Mouse (Mus musculus) macrophage (primary cell): Measurements from ENCODE around the gene Sap30. TPM values are rescaled to one million over a fixed set of nuclear protein-coding genes. Genes with fewer than 3 reads are reported as not detected.
"Not testable (repeated sequence)": the region's sequence is repeated elsewhere in the genome, so short reads cannot be mapped to it uniquely, and the experiment has no call there.

Experiments used
- H3K27ac ChIP-seq: fragments of 350-480 bp; formaldehyde crosslinking; 2 replicates; pipeline ENCODE4 v1.9.0; 2021
- H3K36me3 ChIP-seq: fragments of 350-480 bp; formaldehyde crosslinking; 2 replicates; pipeline ENCODE4 v1.9.0; 2021; ENCODE audit errors: inconsistent target
- H3K4me3 ChIP-seq: fragments of 350-480 bp; formaldehyde crosslinking; 2 replicates; pipeline ENCODE4 v1.9.0; 2021; ENCODE audit errors: inconsistent target
- H3K79me2 ChIP-seq: fragments of 350-480 bp; formaldehyde crosslinking; 2 replicates; pipeline ENCODE4 v1.9.0; 2021; ENCODE audit errors: inconsistent target
- WGBS: methylation state at CpG from one replicate; pipeline ENCODE4 v1.1.7; 2026; ENCODE audit warnings: inconsistent platforms; ENCODE audit not compliant: missing documents; 5-methylcytosine and 5-hydroxymethylcytosine counted together
- polyA plus RNA-seq: library from polyadenylated mRNA; stranded (reverse); fragments of 250-400 nt; gene quantifications from 3 replicates; pipeline ENCODE4 v1.2.4, GENCODE M21; 2018; ENCODE audit warnings: inconsistent platforms

Sap30 gene
- polyA plus RNA-seq, 1 experiment from 2014 or later, result 25.6 TPM

DNA sequence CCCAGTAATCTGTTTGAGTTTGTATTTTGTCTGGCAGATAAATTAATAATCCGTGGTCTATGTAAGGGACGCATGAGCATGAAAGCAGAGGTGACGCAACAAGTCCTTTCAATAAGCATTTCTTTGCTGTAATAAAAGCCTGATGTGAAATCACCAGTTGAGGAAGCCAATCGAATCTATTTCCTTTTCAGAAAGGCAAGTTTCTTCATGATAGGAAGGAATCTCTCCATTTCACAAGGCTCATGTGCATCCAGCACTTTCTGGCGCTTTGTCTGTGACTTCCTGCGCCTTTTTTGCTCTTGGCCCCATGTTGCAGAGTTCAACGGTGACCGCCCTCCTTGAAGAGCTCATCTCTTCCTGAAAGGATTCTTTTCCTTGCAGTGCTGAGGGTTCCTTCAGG is 8.0 kb downstream of the Sap30 start:
- Histone ChIP-seq H3K27ac (no peak overlapping the region), H3K79me2 (peaks cover 16% of the 10 kb centered on the region), H3K4me3 (no peak overlapping the region), H3K36me3 (peaks cover 11% of the 10 kb centered on the region; the same call in 1 of the 2 replicates)
- WGBS, result 63% methylated on average over 8 of the region's 8 CpGs

GRCm38 (mm10) chr8:57478406-57478805 is 9.3 kb downstream of the Sap30 start:
- WGBS, result 17% methylated on average over 3 of the region's 3 CpGs
- peaks cover 5% of the 10 kb centered on the region; the same call in 1 of the 2 replicates for H3K36me3 ChIP-seq
- no peak overlapping the region for H3K4me3 ChIP-seq
- peaks cover 3% of the 10 kb centered on the region for H3K79me2 ChIP-seq
- H3K27ac ChIP-seq, result no peak overlapping the region

DNA sequence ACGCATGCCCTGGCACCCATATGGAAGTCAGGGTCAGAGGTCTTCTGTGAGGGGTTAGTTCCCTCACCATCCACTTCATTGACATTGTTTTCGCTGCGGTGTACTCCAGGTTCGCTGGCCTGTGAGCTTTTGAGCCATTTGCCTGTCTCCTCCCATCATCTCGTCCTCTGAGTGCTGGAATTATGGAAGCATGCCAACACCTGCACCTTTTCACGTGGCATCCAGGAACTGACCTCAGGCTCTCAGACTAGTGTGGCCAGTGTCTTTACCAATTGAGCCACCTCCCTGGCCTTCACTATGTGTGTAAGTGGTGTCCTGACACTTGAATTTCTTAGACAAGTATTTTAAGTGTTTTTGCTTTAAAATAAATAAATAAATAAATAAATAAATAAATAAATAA is 13.9 kb downstream of the Sap30 start:
- Histone ChIP-seq H3K27ac (no peak overlapping the region), H3K79me2 (no peaks in the 10 kb centered on the region), H3K36me3 (no peaks in the 10 kb centered on the region), H3K4me3 (no peak overlapping the region)
- WGBS, result 91% methylated on average over 6 of the region's 6 CpGs

DNA sequence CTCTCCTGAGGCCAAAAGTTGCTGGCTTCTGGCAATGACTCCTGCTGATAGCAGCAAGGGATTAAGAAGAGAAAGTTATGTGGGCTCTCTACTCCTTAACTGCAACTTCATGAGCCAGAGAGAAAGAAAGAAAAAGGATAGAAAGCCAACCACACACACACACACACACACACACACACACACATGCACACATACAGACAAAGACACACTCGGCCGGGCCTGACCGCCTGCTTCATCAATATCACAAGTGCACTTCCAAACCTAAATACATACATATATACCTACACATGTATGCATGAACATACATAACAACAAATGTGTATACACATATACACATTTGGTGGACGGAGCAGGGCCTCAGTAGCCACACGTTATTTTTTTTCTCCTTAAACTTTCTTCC is 16.8 kb downstream of the Sap30 start:
- Histone ChIP-seq H3K27ac (no peak overlapping the region), H3K4me3 (no peak overlapping the region), H3K36me3 (no peaks in the 10 kb centered on the region), H3K79me2 (no peaks in the 10 kb centered on the region)
- WGBS, result 98% methylated on average over 5 of the region's 5 CpGs

- Histone ChIP-seq H3K27ac (no peak overlapping the region), H3K4me3 (no peak overlapping the region), H3K36me3 (no peaks in the 10 kb centered on the region), H3K79me2 (no peaks in the 10 kb centered on the region)
- 22% methylated on average over 5 of the region's 5 CpGs for WGBS
Measured at GRCm38 (mm10) chr8:57468624-57469023, 19.0 kb downstream of the Sap30 start.

GRCm38 (mm10) chr8:57463757-57464156 is 23.9 kb downstream of the Sap30 start:
- Histone ChIP-seq H3K4me3 (no peak overlapping the region), H3K79me2 (no peaks in the 10 kb centered on the region), H3K36me3 (no peaks in the 10 kb centered on the region), H3K27ac (no peak overlapping the region)
- WGBS, result 61% methylated on average over 3 of the region's 3 CpGs

DNA sequence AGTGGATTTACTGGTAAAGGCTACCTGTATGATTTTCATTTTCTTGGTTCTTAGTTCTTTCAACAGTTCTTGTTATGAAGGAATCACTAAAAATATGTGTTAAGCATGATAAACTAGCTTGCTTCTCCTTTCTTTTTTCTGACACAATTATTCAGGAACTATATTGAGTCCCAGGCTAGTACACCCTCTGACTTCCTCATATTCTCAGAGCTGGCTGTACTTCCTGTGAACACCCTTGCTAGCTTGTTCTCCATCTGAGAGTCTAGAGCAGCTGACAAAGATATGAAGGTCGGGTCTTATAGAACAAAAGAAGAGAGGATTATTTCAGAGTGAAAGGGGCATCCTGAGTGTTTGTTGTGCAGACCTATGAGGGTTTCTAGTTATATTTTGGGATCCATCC is 24.8 kb downstream of the Sap30 start:
- Histone ChIP-seq H3K36me3 (no peaks in the 10 kb centered on the region), H3K27ac (peak overlapping the region; percentile 63), H3K79me2 (no peaks in the 10 kb centered on the region), H3K4me3 (no peak overlapping the region)
- 8% methylated on average over 1 of the region's 1 CpGs for WGBS

DNA sequence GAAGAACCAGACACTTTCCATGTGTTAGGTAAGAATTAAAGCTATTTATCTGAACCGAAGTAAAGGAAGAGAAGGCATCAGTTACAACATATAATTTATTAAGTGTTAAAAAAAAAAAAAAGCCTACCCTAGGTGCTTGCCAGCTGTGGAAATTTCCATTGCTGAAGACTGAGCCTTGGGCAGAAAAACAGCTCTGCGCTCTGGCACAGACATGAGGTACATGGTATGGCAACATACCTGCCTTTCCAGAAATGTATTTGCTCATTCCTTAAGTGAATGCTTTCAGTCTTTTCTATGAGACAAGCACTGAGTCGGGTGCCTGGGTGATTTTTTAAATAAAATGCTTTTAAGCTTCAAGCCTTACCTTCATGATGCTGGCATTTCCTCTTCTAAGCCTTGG is 29.7 kb downstream of the Sap30 start:
- Histone ChIP-seq H3K27ac (no peak overlapping the region), H3K4me3 (no peak overlapping the region), H3K36me3 (no peaks in the 10 kb centered on the region), H3K79me2 (no peaks in the 10 kb centered on the region)
- WGBS, result 53% methylated on average over 3 of the region's 3 CpGs

GRCm38 (mm10) chr8:57457152-57457551 is 30.5 kb downstream of the Sap30 start:
- 93% methylated on average over 6 of the region's 6 CpGs for WGBS
- H3K79me2 ChIP-seq, result no peaks in the 10 kb centered on the region
- H3K27ac ChIP-seq, result no peak overlapping the region
- H3K36me3 ChIP-seq, result no peaks in the 10 kb centered on the region
- no peak overlapping the region for H3K4me3 ChIP-seq

- Histone ChIP-seq H3K27ac (no peak within 1 kb of the TSS), H3K36me3 (no peaks in the 10 kb centered on the region), H3K4me3 (no peak within 1 kb of the TSS), H3K79me2 (no peaks in the 10 kb centered on the region)
- WGBS, result 100% methylated on average over 3 of the region's 3 CpGs
Measured at GRCm38 (mm10) chr8:57455765-57456164, 31.9 kb downstream of the Sap30 start, which contains the start of gene Scrg1. TSS of gene Scrg1 (plus strand) at chr8:57455923.

DNA sequence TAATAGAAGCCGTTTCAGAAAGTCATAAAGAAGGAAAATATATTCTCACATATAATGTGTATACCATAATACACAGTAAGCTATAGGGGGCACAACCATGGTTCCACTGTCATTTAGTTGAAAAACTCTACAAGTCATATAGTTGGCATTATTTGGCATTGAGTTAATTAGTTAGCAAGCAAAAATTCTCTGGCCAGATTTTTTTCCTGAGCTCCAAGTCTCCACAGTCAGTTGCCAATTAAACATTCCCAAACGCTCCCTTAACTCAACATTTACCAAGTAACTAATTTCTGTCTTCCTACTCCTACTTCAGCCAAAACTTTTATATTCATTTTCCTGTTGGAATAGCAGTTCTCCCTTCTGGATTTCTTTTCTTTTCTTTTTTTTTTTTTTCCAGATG is 34.3 kb downstream of the Sap30 start:
- H3K4me3 ChIP-seq, result no peak overlapping the region
- no peaks in the 10 kb centered on the region for H3K36me3 ChIP-seq
- no peak overlapping the region for H3K27ac ChIP-seq
- WGBS, result 96% methylated on average over 2 of the region's 2 CpGs
- H3K79me2 ChIP-seq, result no peaks in the 10 kb centered on the region

- Histone ChIP-seq H3K36me3 (no peaks in the 10 kb centered on the region), H3K4me3 (no peak overlapping the region), H3K27ac (no peak overlapping the region), H3K79me2 (no peaks in the 10 kb centered on the region)
- 93% methylated on average over 4 of the region's 4 CpGs for WGBS
Measured at GRCm38 (mm10) chr8:57451896-57452295, 35.8 kb downstream of the Sap30 start.

DNA sequence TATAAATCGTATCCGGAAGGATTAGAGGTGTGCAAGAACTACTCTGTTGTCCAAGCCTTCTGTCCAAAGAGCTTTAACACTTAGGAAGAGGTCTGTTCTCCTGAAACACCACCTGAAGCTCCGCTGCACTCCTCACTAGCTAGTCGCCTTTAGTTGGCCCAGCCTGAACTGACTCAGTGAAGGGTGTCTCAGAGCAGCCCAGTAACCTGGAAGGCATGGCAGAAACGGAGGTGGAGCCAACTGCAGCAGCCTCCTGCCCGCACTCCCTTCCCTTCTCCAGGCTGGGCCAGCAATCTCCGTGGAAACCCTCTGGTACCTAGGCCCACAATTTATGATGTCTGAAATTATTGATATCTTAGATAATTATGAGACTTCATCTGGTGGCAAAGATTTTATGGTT is 36.9 kb downstream of the Sap30 start:
- Histone ChIP-seq H3K79me2 (no peaks in the 10 kb centered on the region), H3K4me3 (no peak overlapping the region), H3K27ac (no peak overlapping the region), H3K36me3 (no peaks in the 10 kb centered on the region)
- 98% methylated on average over 7 of the region's 7 CpGs for WGBS

DNA sequence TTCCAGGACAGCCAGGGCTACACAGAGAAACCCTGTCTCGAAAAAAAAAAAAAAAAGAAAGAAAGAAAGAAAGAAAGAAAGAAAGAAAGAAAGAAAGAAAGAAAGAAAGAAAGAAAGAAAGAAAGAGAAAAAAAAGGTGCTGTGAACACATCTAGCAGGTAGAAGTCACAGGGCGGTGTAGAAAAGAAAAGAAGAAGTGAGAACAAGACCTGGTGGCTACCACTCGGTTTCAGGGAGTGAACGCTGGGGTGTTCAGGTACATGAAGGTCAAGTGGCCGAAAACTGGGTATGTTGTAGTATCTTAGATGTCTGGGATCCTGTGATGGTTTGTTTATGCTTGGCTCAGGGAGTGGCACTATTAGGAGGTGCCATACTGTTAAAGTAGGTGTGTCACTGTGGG is 41.8 kb downstream of the Sap30 start:
- H3K4me3 ChIP-seq, H3K27ac ChIP-seq, H3K79me2 ChIP-seq, H3K36me3 ChIP-seq: not testable (repeated sequence)
- 88% methylated on average over 4 of the region's 5 CpGs for WGBS

DNA sequence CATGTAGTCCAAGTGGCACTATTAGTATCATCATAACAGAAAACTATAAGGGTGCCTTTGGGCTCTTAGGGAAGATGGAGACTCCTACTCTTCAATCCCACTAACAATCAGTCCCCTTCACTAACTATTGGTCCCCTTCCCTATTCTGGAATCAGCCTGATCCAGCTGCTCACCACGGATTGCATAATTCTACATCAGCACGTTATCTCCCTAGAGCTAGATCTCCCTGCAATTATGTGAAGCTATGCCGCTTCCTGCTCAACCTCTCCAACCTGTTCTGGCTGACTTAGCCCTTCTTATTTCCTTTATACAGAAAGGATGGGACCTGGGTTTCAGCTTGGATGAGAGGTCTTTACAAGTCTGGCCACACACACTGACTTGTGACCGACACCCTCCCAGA is 44.4 kb downstream of the Sap30 start:
- Histone ChIP-seq H3K27ac (no peak overlapping the region), H3K4me3 (no peak overlapping the region), H3K36me3 (no peaks in the 10 kb centered on the region), H3K79me2 (no peaks in the 10 kb centered on the region)
- WGBS, result 59% methylated on average over 4 of the region's 4 CpGs

GRCm38 (mm10) chr8:57441556-57441955 is 46.1 kb downstream of the Sap30 start:
- H3K4me3 ChIP-seq, result no peak overlapping the region
- WGBS, result 41% methylated on average over 5 of the region's 5 CpGs
- no peaks in the 10 kb centered on the region for H3K36me3 ChIP-seq
- H3K79me2 ChIP-seq, result no peaks in the 10 kb centered on the region
- H3K27ac ChIP-seq, result no peak overlapping the region
